Mouse (Mus musculus): ENCODE measurements at regions not wholly inside any gene's neighbourhood (a gene's known extent, or its start where the extent isn't known, plus 50 kb on each side); places are given as distances from the start of the nearest gene placed in this dataset.
"Not testable (repeated sequence)": the region's sequence is repeated elsewhere in the genome, so short reads cannot be mapped to it uniquely, and the experiment has no call there.

GRCm38 (mm10) chr10:86636953-86637376, 68.3 kb downstream of the Hsp90b1 start:
- WGBS: 2% methylated on average over 14 of the region's 14 CpGs
- not testable (repeated sequence) for H3K36me3 ChIP-seq (ENCODE audit: control insufficient read depth, insufficient read depth, low read length); H3K27me3 ChIP-seq (ENCODE audit: control insufficient read depth, insufficient read depth, low read length); H3K4me1 ChIP-seq (ENCODE audit: control insufficient read depth, insufficient read depth, insufficient read length, low read length); H3K27ac ChIP-seq (ENCODE audit: insufficient read depth, low read depth, low read length)
- TF ChIP-seq CTCF (IDR thresholded peaks at IDR 0.05; ENCODE audit: extremely low read depth, insufficient read length, insufficient replicate concordance, low read depth, low read length): peak; percentile 82; the same call in 1 of the 2 replicates
- peak overlapping the region; percentile 39 for H3K4me3 ChIP-seq (ENCODE audit: low read depth, low read length)

DNA sequence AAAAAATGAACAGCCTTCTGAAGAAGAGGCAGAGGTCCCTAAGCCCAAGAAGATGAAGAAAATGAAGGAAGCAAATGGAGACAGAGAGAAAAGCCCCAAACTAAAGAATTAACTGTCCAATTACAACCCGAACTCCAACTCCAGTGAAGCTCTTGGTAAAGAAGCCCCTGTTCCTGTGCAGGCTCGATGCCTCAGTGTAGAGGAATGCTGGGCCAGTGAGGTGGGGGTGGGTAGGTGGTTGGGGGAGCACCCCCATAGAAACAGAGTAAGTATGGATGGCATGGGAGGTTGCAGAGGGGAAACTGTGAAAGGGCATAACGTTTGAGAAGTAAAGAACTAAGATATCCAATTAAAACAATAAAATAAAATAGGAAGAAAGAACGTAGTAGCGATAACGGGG, 68.8 kb downstream of the Hsp90b1 start:
- not testable (repeated sequence) for H3K4me1 ChIP-seq (ENCODE audit: control insufficient read depth, insufficient read depth, insufficient read length, low read length); H3K36me3 ChIP-seq (ENCODE audit: control insufficient read depth, insufficient read depth, low read length); H3K27me3 ChIP-seq (ENCODE audit: control insufficient read depth, insufficient read depth, low read length); H3K27ac ChIP-seq (ENCODE audit: insufficient read depth, low read depth, low read length); H3K4me3 ChIP-seq (ENCODE audit: low read depth, low read length)
- 29% methylated on average over 6 of the region's 6 CpGs for whole genome bisulfite sequencing

GRCm38 (mm10) chr10:86626734-86627133, 78.6 kb downstream of the Hsp90b1 start:
- H3K27ac ChIP-seq (ENCODE audit: insufficient read depth, low read depth, low read length); H3K36me3 ChIP-seq (ENCODE audit: control insufficient read depth, insufficient read depth, low read length); H3K4me3 ChIP-seq (ENCODE audit: low read depth, low read length); H3K27me3 ChIP-seq (ENCODE audit: control insufficient read depth, insufficient read depth, low read length); H3K4me1 ChIP-seq (ENCODE audit: control insufficient read depth, insufficient read depth, insufficient read length, low read length): not testable (repeated sequence)

DNA sequence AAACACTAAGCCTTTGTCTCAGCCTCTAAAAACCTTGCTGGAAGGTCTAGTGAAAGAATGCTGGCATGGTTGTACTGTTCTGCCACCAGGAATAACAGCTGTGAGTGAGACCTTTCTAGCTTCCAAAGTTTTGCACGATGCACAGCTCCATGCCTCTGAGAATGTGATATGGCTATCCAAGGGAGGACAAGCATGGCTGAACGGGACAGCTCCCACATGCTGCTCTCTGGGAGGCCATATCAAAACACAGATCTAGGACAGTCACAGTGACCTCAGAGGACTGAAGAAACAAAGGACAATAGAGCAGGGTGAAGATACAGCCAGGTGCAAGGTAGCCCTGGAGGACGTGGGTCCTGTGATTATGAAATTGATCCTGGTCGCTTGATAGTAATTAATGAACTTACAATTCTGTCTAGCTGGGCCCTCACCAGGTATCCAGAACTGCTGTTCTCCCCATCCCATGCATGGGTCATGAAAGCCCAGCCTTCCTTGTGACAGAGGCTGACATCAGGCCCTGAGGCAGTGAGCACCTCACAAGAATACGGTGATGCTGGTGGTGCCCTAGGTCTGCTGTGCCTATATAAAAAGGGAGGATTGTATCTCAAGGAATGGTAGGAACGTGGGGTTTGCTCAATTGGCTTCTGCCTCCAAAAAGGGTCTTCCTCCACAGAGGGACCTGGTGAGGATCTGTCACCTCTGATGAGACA, 87.2 kb downstream of the Hsp90b1 start:
- not testable (repeated sequence) for H3K4me3 ChIP-seq (ENCODE audit: low read depth, low read length); H3K36me3 ChIP-seq (ENCODE audit: control insufficient read depth, insufficient read depth, low read length); H3K4me1 ChIP-seq (ENCODE audit: control insufficient read depth, insufficient read depth, insufficient read length, low read length); H3K27ac ChIP-seq (ENCODE audit: insufficient read depth, low read depth, low read length); H3K27me3 ChIP-seq (ENCODE audit: control insufficient read depth, insufficient read depth, low read length)
- WGBS: 67% methylated on average over 6 of the region's 6 CpGs

DNA sequence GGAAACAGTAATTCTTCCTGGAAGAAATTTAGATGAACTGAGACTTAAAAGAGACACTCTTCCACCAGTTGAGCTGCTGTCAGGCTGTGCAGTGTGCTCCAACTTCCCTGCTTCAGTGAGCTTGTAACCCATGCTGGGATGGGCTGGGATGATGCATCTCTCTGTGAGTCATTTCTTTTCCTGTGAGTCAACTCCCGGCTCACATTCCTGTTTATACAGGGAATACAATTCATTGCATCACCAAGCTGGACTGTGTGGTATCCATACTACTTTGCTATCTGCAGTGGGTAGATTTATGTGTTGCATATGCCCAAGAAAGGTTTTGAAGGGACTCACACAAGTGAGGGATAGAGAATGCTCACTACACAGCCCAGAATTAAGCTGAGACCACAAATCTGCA, 93.0 kb downstream of the Hsp90b1 start:
- H3K4me1 ChIP-seq (ENCODE audit: control insufficient read depth, insufficient read depth, insufficient read length, low read length); H3K36me3 ChIP-seq (ENCODE audit: control insufficient read depth, insufficient read depth, low read length); H3K27ac ChIP-seq (ENCODE audit: insufficient read depth, low read depth, low read length); H3K27me3 ChIP-seq (ENCODE audit: control insufficient read depth, insufficient read depth, low read length); H3K4me3 ChIP-seq (ENCODE audit: low read depth, low read length): not testable (repeated sequence)
- 19% methylated on average over 1 of the region's 1 CpGs for WGBS

DNA sequence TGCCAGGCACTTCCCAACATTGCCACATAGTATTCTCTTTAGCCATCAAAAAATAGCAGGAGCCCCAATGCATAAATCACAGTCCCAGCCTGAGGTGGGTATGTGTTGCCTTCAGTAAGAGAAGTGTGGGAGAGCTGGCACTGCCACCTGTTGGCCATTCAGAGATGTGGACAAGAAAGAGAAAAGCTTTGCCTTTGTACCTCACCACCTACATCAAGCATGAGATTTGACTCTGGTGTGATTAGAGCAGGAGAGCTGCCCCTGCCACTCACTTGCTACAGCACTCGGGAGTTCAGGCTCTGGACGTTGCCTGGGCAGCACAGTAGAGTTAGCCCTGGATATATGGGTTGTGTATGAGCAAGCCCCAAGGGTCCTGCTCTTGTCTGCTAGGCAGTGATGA, 95.3 kb downstream of the Hsp90b1 start:
- H3K27ac ChIP-seq (ENCODE audit: insufficient read depth, low read depth, low read length); H3K36me3 ChIP-seq (ENCODE audit: control insufficient read depth, insufficient read depth, low read length); H3K4me3 ChIP-seq (ENCODE audit: low read depth, low read length); H3K27me3 ChIP-seq (ENCODE audit: control insufficient read depth, insufficient read depth, low read length); H3K4me1 ChIP-seq (ENCODE audit: control insufficient read depth, insufficient read depth, insufficient read length, low read length): not testable (repeated sequence)
- WGBS: 50% methylated on average over 2 of the region's 2 CpGs

DNA sequence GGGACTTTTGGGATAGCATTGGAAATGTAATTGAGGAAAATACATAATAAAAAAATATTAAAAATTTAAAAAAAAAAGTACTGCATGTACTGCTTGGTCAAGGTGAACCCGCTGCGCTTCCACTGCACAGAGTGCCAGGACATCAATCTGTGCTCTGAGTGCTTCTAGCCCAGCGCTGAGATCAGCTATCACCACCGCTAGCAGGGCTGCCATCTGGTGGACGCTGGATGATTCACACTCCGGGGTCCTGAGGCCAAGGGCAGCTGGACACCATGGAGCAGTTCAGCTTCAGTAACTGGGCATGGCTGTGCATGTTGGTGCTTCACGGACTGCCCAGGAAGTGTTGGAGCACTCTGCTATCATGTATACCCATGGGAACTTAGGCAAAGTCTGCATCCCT, 102.1 kb upstream of the Syn3 start:
- not testable (repeated sequence) for H3K27me3 ChIP-seq (ENCODE audit: control insufficient read depth, insufficient read depth, low read length); H3K27ac ChIP-seq (ENCODE audit: insufficient read depth, low read depth, low read length); H3K36me3 ChIP-seq (ENCODE audit: control insufficient read depth, insufficient read depth, low read length); H3K4me3 ChIP-seq (ENCODE audit: low read depth, low read length); H3K4me1 ChIP-seq (ENCODE audit: control insufficient read depth, insufficient read depth, insufficient read length, low read length)
- WGBS: 50% methylated on average over 7 of the region's 7 CpGs

GRCm38 (mm10) chr10:86599991-86600390, 101.3 kb upstream of the Syn3 start:
- not testable (repeated sequence) for H3K4me3 ChIP-seq (ENCODE audit: low read depth, low read length); H3K4me1 ChIP-seq (ENCODE audit: control insufficient read depth, insufficient read depth, insufficient read length, low read length); H3K36me3 ChIP-seq (ENCODE audit: control insufficient read depth, insufficient read depth, low read length); H3K27me3 ChIP-seq (ENCODE audit: control insufficient read depth, insufficient read depth, low read length); H3K27ac ChIP-seq (ENCODE audit: insufficient read depth, low read depth, low read length)
- WGBS: 88% methylated on average over 7 of the region's 7 CpGs

- not testable (repeated sequence) for H3K27me3 ChIP-seq (ENCODE audit: control insufficient read depth, insufficient read depth, low read length); H3K27ac ChIP-seq (ENCODE audit: insufficient read depth, low read depth, low read length); H3K4me1 ChIP-seq (ENCODE audit: control insufficient read depth, insufficient read depth, insufficient read length, low read length); H3K4me3 ChIP-seq (ENCODE audit: low read depth, low read length); H3K36me3 ChIP-seq (ENCODE audit: control insufficient read depth, insufficient read depth, low read length)
- WGBS: 64% methylated on average over 2 of the region's 2 CpGs
Observed at GRCm38 (mm10) chr10:86590211-86590610, 91.5 kb upstream of the Syn3 start.

DNA sequence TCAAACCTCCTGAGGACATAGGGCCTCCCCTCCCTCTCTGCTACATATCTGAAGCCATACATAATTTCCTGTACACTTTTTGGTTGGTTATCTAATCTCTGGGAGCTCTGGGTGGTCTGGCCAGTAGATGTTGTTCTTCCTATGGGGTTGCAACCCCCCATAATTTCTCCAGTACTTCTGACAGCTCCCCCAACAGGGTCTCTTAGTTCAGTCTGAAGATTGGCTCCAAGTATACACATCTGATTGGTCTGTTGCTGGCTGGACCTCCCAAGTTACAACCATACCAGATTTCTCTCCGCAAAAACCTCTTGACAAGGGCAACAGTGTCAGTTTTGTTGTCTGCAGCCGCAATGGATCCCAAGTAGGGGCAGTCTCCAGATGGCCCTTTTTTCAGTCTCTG, 68.2 kb upstream of the Syn3 start:
- H3K36me3 ChIP-seq (ENCODE audit: control insufficient read depth, insufficient read depth, low read length); H3K27ac ChIP-seq (ENCODE audit: insufficient read depth, low read depth, low read length); H3K27me3 ChIP-seq (ENCODE audit: control insufficient read depth, insufficient read depth, low read length); H3K4me1 ChIP-seq (ENCODE audit: control insufficient read depth, insufficient read depth, insufficient read length, low read length); H3K4me3 ChIP-seq (ENCODE audit: low read depth, low read length): not testable (repeated sequence)
- 72% methylated on average over 2 of the region's 2 CpGs for WGBS

Data from small intestine, adult 2 months (tissue).